Mouse (Mus musculus) embryonic fibroblast, embryonic 13.5 days (primary cell): ENCODE measurements around the gene Prkag1. TPM values are rescaled to one million over a fixed set of nuclear protein-coding genes. Genes with fewer than 3 reads are reported as not detected.

Source experiments
- H3K27ac ChIP-seq: 2 replicates; pipeline ENCODE4 v1.5.1; 2012; ENCODE audit warnings: low read length, control low read depth, inconsistent platforms; ENCODE audit not compliant: insufficient read depth
- H3K4me1 ChIP-seq: 2 replicates; pipeline ENCODE4 v1.6.1; 2011; ENCODE audit warnings: low read length; ENCODE audit not compliant: control insufficient read depth, insufficient read depth
- H3K4me3 ChIP-seq: 2 replicates; pipeline ENCODE4 v1.5.1; 2011; ENCODE audit warnings: mild to moderate bottlenecking, control low read depth, low read length; ENCODE audit not compliant: insufficient read depth
- CTCF ChIP-seq: IDR thresholded peaks from 2 replicates; pipeline ENCODE4 v1.5.1; 2011; ENCODE audit warnings: mild to moderate bottlenecking, control low read depth, low read length, moderate library complexity, borderline replicate concordance; ENCODE audit not compliant: insufficient read depth
- POLR2A ChIP-seq: IDR thresholded peaks from 2 replicates; pipeline ENCODE4 v1.6.1; 2011; ENCODE audit warnings: low read depth, mild to moderate bottlenecking, control low read depth, low read length, moderate library complexity
- polyA plus RNA-seq: library from polyadenylated mRNA; stranded (reverse); fragments of >200 nt; gene quantifications from 2 replicates; pipeline ENCODE4 v1.2.4, GENCODE M21; 2011; ENCODE audit warnings: low read depth; ENCODE audit not compliant: missing spikeins, insufficient read length

Gene Prkag1
- polyA plus RNA-seq, 1 experiment = 94.2 TPM

GRCm38 (mm10) chr15:98797835-98798492, 33.4 kb downstream of the Prkag1 start:
- H3K4me3 ChIP-seq = no peak overlapping the region

GRCm38 (mm10) chr15:98796803-98797595, 34.3 kb downstream of the Prkag1 start:
- no peak for TF ChIP-seq POLR2A
- no peak for TF ChIP-seq CTCF
- no peak overlapping the region for H3K4me3 ChIP-seq
- no peak overlapping the region for H3K27ac ChIP-seq
- H3K4me1 ChIP-seq = no peaks in the 10 kb centered on the region; the same call in 1 of the 2 replicates

More at GRCm38 (mm10) chr15:98797835-98798492, 33.4 kb downstream of the Prkag1 start:
- Histone ChIP-seq H3K27ac (no peak overlapping the region), H3K4me1 (no peaks in the 10 kb centered on the region)
- no peak for TF ChIP-seq CTCF
- no peak for TF ChIP-seq POLR2A

DNA sequence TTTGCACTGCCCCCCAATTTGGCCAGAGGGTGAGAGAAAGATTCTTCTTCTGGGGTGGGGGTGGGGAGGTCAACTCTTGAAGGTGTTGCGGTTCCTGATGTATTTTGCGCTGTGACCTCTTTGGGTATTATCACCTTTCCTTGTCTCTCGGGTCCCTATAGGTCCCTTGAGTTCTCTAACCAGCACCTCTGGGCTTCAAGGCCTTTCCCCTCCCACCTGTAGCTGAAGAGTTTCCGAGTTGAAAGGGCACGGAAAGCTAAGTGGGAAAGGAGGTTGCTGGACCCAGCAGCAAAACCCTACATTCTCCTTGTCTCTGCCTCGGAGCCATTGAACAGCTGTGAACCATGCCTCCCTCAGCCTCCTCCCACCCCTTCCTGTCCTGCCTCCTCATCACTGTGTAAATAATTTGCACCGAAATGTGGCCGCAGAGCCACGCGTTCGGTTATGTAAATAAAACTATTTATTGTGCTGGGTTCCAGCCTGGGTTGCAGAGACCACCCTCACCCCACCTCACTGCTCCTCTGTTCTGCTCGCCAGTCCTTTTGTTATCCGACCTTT, 38.1 kb downstream of the Prkag1 start:
- Histone ChIP-seq H3K27ac (no peak overlapping the region), H3K4me1 (peaks cover 3% of the 10 kb centered on the region; the same call in 1 of the 2 replicates), H3K4me3 (no peak overlapping the region)
- TF ChIP-seq POLR2A = no peak
- TF ChIP-seq CTCF = no peak

- no peak for TF ChIP-seq CTCF
- TF ChIP-seq POLR2A = no peak
- Histone ChIP-seq H3K4me1 (peaks cover 3% of the 10 kb centered on the region; the same call in 1 of the 2 replicates), H3K4me3 (no peak overlapping the region), H3K27ac (no peak overlapping the region)
Observed at GRCm38 (mm10) chr15:98792233-98793020, 38.9 kb downstream of the Prkag1 start.

- Histone ChIP-seq H3K4me3 (no peak overlapping the region), H3K4me1 (peaks cover 3% of the 10 kb centered on the region; the same call in 1 of the 2 replicates), H3K27ac (no peak overlapping the region)
- TF ChIP-seq CTCF (no peak), POLR2A (no peak)
Observed at GRCm38 (mm10) chr15:98791771-98792170, 39.5 kb downstream of the Prkag1 start.

GRCm38 (mm10) chr15:98791221-98791620, 40.1 kb downstream of the Prkag1 start:
- H3K4me1 ChIP-seq = peaks cover 3% of the 10 kb centered on the region; the same call in 1 of the 2 replicates
- TF ChIP-seq CTCF (no peak), POLR2A (no peak)
- peak overlapping the region; percentile 8; the same call in 1 of the 2 replicates for H3K4me3 ChIP-seq
- H3K27ac ChIP-seq = no peak overlapping the region

GRCm38 (mm10) chr15:98790761-98791160, 40.6 kb downstream of the Prkag1 start:
- TF ChIP-seq CTCF (no peak), POLR2A (no peak)

DNA sequence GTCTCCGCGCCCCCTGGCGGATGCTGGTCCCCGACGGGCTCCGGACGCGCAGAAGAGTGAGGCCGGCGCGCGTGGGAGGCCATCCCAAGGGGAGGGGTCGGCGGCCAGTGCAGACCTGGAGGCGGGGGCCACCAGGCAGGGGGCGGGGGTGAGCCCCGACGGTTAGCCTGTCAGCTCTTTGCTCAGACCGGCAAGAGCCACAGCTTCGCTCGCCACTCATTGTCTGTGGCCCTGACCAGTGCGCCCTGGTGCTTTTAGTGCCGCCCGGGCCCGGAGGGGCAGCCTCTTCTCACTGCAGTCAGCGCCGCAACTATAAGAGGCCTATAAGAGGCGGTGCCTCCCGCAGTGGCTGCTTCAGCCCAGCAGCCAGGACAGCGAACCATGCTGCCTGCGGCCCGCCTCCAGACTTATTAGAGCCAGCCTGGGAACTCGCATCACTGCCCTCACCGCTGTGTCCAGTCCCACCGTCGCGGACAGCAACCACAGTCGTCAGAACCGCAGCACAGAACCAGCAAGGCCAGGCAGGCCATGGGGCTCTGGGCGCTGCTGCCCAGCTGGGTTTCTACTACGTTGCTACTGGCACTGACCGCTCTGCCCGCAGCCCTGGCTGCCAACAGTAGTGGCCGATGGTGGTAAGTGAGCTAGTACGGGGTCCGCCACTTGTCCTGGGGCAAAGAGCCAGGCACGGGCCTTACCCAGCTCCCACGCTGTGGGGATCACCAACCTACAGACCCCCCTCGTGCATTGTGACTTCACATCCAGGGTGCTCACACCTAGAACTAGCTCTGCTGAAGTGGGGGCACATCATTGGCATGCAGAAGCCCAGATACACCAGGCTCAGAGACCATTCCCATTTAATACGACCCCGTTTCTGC, 41.4 kb downstream of the Prkag1 start, which contains the start of gene Wnt1:
TSS of gene Wnt1 (plus strand) at position 197 of the 875 bp plus-strand sequence.
- Histone ChIP-seq H3K27ac (no peak within 1 kb of the TSS), H3K4me1 (peaks cover 3% of the 10 kb centered on the region; the same call in 1 of the 2 replicates), H3K4me3 (0 out of 2 replicates have a peak within 1 kb of the TSS, but pooled peaks have one; percentile 8)
- TF ChIP-seq CTCF = peak; percentile 72
- TF ChIP-seq POLR2A = no peak

More at GRCm38 (mm10) chr15:98790761-98791160, 40.6 kb downstream of the Prkag1 start:
- Histone ChIP-seq H3K27ac (no peak overlapping the region), H3K4me1 (peaks cover 3% of the 10 kb centered on the region; the same call in 1 of the 2 replicates), H3K4me3 (peak overlapping the region; percentile 8; the same call in 1 of the 2 replicates)
